Mouse (Mus musculus): ENCODE measurements around the gene Trmo.

The Trmo gene

GRCm38 (mm10) chr4:46339584-46339983 is 49.7 kb downstream of the Trmo start:
- no peak for DNase-seq (ENCODE audit: low spot score in 2 of 2)

- DNase-seq (ENCODE audit: low spot score in 2 of 2), result no peak
Observed at GRCm38 (mm10) chr4:46339026-46339425, 50.2 kb downstream of the Trmo start.

GRCm38 (mm10) chr4:46337990-46338389 is 51.2 kb downstream of the Trmo start:
- no peak for DNase-seq (ENCODE audit: low spot score in 2 of 2)

- no peak for DNase-seq (ENCODE audit: low spot score in 2 of 2)
Observed at GRCm38 (mm10) chr4:46335846-46336245, 53.4 kb downstream of the Trmo start.

DNA sequence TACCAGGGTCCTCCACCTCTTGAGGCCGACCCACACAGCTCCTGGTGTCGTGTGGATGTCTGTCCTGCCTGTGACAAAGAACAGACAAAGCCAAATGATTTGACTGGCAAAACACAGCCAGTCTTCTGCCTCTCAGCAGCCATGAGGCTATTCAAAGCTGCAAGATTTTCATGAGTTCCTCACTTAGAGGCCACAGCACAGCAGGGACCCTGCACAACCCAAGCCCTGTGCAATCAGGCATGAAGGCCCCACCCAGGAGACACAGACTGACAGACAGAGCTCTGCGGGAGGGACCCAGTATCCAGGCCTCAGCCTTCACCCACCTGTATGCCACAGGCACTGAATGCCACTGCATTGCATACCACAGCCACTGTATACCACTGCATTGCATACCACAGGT is 60.3 kb downstream of the Trmo start:
- no peak for DNase-seq (ENCODE audit: low spot score in 2 of 2)

All from cerebellum, postnatal 4 days (tissue).